Mouse (Mus musculus) C2C12 (cell line): ENCODE results near the gene Ssh3.

ENCODE experiments used
- CTCF ChIP-seq: IDR thresholded peaks from one replicate; pipeline ENCODE4 v1.5.1; 2011; ENCODE audit not compliant: control insufficient read depth, insufficient read depth, insufficient read length
- USF1 ChIP-seq: IDR thresholded peaks from one replicate; pipeline ENCODE4 v1.6.1; 2011; ENCODE audit warnings: low read depth, mild to moderate bottlenecking, control low read depth, moderate library complexity

DNA sequence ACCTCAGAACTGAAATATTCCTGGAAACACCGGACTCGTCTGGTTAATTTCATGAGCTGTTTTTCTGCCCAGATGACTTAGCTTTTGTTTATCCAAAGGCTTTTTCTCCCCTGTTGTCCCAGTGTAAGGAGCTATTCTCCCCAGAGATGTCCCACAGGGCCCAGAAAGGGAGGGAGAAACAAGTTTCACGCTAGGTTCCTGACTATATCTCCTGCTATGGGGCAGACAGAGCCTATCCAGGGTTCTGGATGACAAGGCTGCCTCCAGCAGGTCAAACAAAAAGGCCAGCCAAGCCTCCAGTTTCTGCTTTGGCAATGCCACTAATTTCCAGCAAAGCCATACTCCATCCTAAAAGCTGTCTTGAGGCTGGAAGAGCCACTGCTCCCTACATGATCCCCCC, 51.1 kb downstream of the Ssh3 start:
- TF ChIP-seq USF1 (no peak), CTCF (no peak)
